Mouse (Mus musculus) midbrain, embryonic 12.5 days (tissue): ENCODE results near the gene Tmem170. TPM values are rescaled to one million over a fixed set of nuclear protein-coding genes. Genes with fewer than 3 reads are reported as not detected.

Experiments used
- ATAC-seq: fragments of 200-750 bp; cut with Nextera tagmentation; 2 replicates; pipeline ENCODE4 v1.8.0; 2017; ENCODE audit warnings: low read depth, moderate TSS enrichment, moderate library complexity; ENCODE audit not compliant: low FRiP score
- H3K27ac ChIP-seq: fragments of 300-500 bp; sonication (generic); replicated peaks from 2 replicates; pipeline ENCODE4 v1.5.1; 2016; ENCODE audit warnings: mild to moderate bottlenecking
- H3K27me3 ChIP-seq: fragments of 300-500 bp; sonication (generic); 2 replicates; pipeline ENCODE4 v1.6.1; 2016; ENCODE audit warnings: mild to moderate bottlenecking
- H3K36me3 ChIP-seq: fragments of 300-500 bp; sonication (generic); 2 replicates; pipeline ENCODE4 v1.6.1; 2016
- H3K4me1 ChIP-seq: fragments of 300-500 bp; sonication (generic); 2 replicates; pipeline ENCODE4 v1.6.1; 2016
- H3K4me2 ChIP-seq: fragments of 300-500 bp; sonication (generic); replicated peaks from 2 replicates; pipeline ENCODE4 v1.6.1; 2016; ENCODE audit warnings: mild to moderate bottlenecking, moderate library complexity
- H3K4me3 ChIP-seq: fragments of 300-500 bp; sonication (generic); 2 replicates; pipeline ENCODE4 v1.5.1; 2016; ENCODE audit warnings: mild to moderate bottlenecking
- H3K9ac ChIP-seq: fragments of 300-500 bp; sonication (generic); replicated peaks from 2 replicates; pipeline ENCODE4 v1.6.1; 2016; ENCODE audit warnings: mild to moderate bottlenecking, moderate library complexity
- H3K9me3 ChIP-seq: fragments of 300-500 bp; sonication (generic); 2 replicates; pipeline ENCODE4 v1.6.1; 2016; ENCODE audit warnings: mild to moderate bottlenecking
- WGBS: fragments of 180-500 bp; shearing (Covaris S2); methylation state at CpG from one replicate; pipeline ENCODE4 v1.1.7; 2016; 5-methylcytosine and 5-hydroxymethylcytosine counted together
- polyA plus RNA-seq: library from polyadenylated mRNA; unstranded; fragments of >200 nt; fragmentation: Nextera tagmentation; extraction: Ambion mirVana; gene quantifications from 2 replicates; pipeline ENCODE4 v1.2.1, GENCODE M21; 2016

Tmem170 gene
- polyA plus RNA-seq, 1 experiment from 2014 or later = 7.3 TPM

GRCm38 (mm10) chr8:111832983-111833382 is 43.6 kb downstream of the Tmem170 start:
- WGBS = 90% methylated on average over 5 of the region's 5 CpGs
- H3K4me2 ChIP-seq = no peak overlapping the region
- no peak overlapping the region for H3K27ac ChIP-seq
- no peak for ATAC-seq
- no peaks in the 10 kb centered on the region for H3K27me3 ChIP-seq
- H3K36me3 ChIP-seq = peaks cover 47% of the 10 kb centered on the region
- no peak overlapping the region for H3K9ac ChIP-seq
- H3K4me1 ChIP-seq = no peaks in the 10 kb centered on the region
- H3K4me3 ChIP-seq = no peak overlapping the region
- no peaks in the 10 kb centered on the region for H3K9me3 ChIP-seq

DNA sequence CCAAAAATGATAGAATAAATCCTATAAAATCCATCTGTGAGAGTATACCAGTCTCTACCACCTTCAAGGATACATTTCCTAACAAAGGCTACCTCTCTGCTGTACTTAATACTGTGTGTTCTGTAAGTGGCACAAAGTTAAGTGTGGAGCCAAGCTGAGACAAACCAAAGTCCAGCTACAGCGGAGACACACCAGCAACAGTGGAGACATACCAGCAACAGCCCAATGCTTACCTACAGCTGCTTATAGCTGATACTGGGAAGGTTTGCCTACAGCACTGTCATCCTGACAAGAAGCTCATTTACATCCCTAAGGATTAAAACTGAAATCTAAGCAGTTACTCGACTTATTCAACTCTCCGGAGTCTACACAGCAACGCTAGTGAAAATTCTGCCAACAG is 44.6 kb downstream of the Tmem170 start:
- H3K36me3 ChIP-seq = peaks cover 40% of the 10 kb centered on the region
- ATAC-seq = no peak
- no peak overlapping the region for H3K9ac ChIP-seq
- H3K9me3 ChIP-seq = no peaks in the 10 kb centered on the region
- H3K27ac ChIP-seq = no peak overlapping the region
- H3K4me1 ChIP-seq = no peaks in the 10 kb centered on the region
- H3K27me3 ChIP-seq = no peaks in the 10 kb centered on the region
- H3K4me3 ChIP-seq = no peak overlapping the region
- H3K4me2 ChIP-seq = no peak overlapping the region
- 87% methylated on average over 4 of the region's 4 CpGs for whole genome bisulfite sequencing

- no peaks in the 10 kb centered on the region for H3K27me3 ChIP-seq
- no peaks in the 10 kb centered on the region for H3K9me3 ChIP-seq
- H3K4me2 ChIP-seq = no peak overlapping the region
- no peak overlapping the region for H3K4me3 ChIP-seq
- H3K36me3 ChIP-seq = peaks cover 52% of the 10 kb centered on the region
- H3K27ac ChIP-seq = no peak overlapping the region
- no peak for ATAC-seq
- no peak overlapping the region for H3K9ac ChIP-seq
- no peaks in the 10 kb centered on the region for H3K4me1 ChIP-seq
- 86% methylated on average over 6 of the region's 6 CpGs for WGBS
Measured at GRCm38 (mm10) chr8:111828595-111828994, 48.0 kb downstream of the Tmem170 start.

- Histone ChIP-seq H3K36me3 (peaks cover 64% of the 10 kb centered on the region), H3K4me1 (no peaks in the 10 kb centered on the region), H3K27me3 (no peaks in the 10 kb centered on the region), H3K9me3 (no peaks in the 10 kb centered on the region), H3K4me2 (no peak overlapping the region), H3K4me3 (no peak overlapping the region), H3K27ac (no peak overlapping the region), H3K9ac (no peak overlapping the region)
- 73% methylated on average over 6 of the region's 6 CpGs for WGBS
- no peak for ATAC-seq
Measured at GRCm38 (mm10) chr8:111825219-111825618, 51.3 kb downstream of the Tmem170 start.

- Histone ChIP-seq H3K27ac (no peak overlapping the region), H3K4me2 (no peak overlapping the region), H3K4me1 (no peaks in the 10 kb centered on the region), H3K27me3 (no peaks in the 10 kb centered on the region), H3K9ac (no peak overlapping the region), H3K9me3 (no peaks in the 10 kb centered on the region), H3K36me3 (peaks cover 60% of the 10 kb centered on the region), H3K4me3 (no peak overlapping the region)
- WGBS = 96% methylated on average over 5 of the region's 5 CpGs
- ATAC-seq = no peak
Measured at GRCm38 (mm10) chr8:111824334-111824733, 52.2 kb downstream of the Tmem170 start.

GRCm38 (mm10) chr8:111821199-111821598 is 55.4 kb downstream of the Tmem170 start:
- Histone ChIP-seq H3K27ac (no peak overlapping the region), H3K36me3 (peaks cover 41% of the 10 kb centered on the region), H3K4me2 (no peak overlapping the region), H3K4me3 (no peak overlapping the region), H3K9me3 (no peaks in the 10 kb centered on the region), H3K4me1 (no peaks in the 10 kb centered on the region), H3K9ac (no peak overlapping the region), H3K27me3 (no peaks in the 10 kb centered on the region)
- ATAC-seq = no peak
- 96% methylated on average over 10 of the region's 10 CpGs for WGBS

GRCm38 (mm10) chr8:111820691-111821090 is 55.9 kb downstream of the Tmem170 start:
- no peak overlapping the region for H3K4me2 ChIP-seq
- no peak overlapping the region for H3K9ac ChIP-seq
- no peaks in the 10 kb centered on the region for H3K4me1 ChIP-seq
- no peak for ATAC-seq
- H3K9me3 ChIP-seq = no peaks in the 10 kb centered on the region
- H3K36me3 ChIP-seq = peaks cover 46% of the 10 kb centered on the region
- H3K27ac ChIP-seq = no peak overlapping the region
- H3K27me3 ChIP-seq = no peaks in the 10 kb centered on the region
- whole genome bisulfite sequencing = 89% methylated on average over 4 of the region's 4 CpGs
- H3K4me3 ChIP-seq = no peak overlapping the region

GRCm38 (mm10) chr8:111820018-111820417 is 56.5 kb downstream of the Tmem170 start:
- Histone ChIP-seq H3K4me2 (no peak overlapping the region), H3K4me3 (no peak overlapping the region), H3K9me3 (no peaks in the 10 kb centered on the region), H3K27me3 (no peaks in the 10 kb centered on the region), H3K9ac (no peak overlapping the region), H3K36me3 (peaks cover 50% of the 10 kb centered on the region), H3K4me1 (no peaks in the 10 kb centered on the region), H3K27ac (no peak overlapping the region)
- ATAC-seq = no peak
- WGBS = 88% methylated on average over 12 of the region's 12 CpGs

- Histone ChIP-seq H3K9ac (no peak overlapping the region), H3K9me3 (no peaks in the 10 kb centered on the region), H3K27me3 (no peaks in the 10 kb centered on the region), H3K4me2 (no peak overlapping the region), H3K36me3 (peaks cover 50% of the 10 kb centered on the region), H3K27ac (no peak overlapping the region), H3K4me1 (no peaks in the 10 kb centered on the region), H3K4me3 (no peak overlapping the region)
- ATAC-seq = no peak
- 96% methylated on average over 3 of the region's 3 CpGs for WGBS
Measured at GRCm38 (mm10) chr8:111818556-111818955, 58.0 kb downstream of the Tmem170 start.

DNA sequence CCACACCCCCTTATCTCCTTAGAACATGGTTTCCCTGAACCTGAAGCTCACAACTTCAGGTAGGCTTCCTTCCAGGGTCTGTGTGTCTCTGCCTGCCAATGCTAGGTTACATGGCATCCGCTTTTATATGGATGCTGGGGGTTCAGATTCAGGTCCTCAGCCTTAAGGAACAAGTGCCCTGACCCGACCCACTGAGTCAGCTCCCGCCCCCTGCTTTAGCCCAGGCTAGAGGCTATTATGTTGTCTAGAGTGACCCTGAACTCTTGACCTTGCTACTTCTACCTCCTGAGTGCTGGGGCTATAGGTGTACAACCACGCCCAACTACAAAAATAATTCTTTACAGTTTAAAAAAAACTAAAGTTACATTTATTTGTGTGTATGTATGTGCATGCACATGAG is 61.5 kb downstream of the Tmem170 start:
- H3K27ac ChIP-seq = no peak overlapping the region
- no peak for ATAC-seq
- peaks cover 23% of the 10 kb centered on the region; the same call in 1 of the 2 replicates for H3K36me3 ChIP-seq
- H3K4me1 ChIP-seq = no peaks in the 10 kb centered on the region
- H3K27me3 ChIP-seq = no peaks in the 10 kb centered on the region
- no peak overlapping the region for H3K9ac ChIP-seq
- whole genome bisulfite sequencing = 93% methylated on average over 4 of the region's 4 CpGs
- no peaks in the 10 kb centered on the region for H3K9me3 ChIP-seq
- no peak overlapping the region for H3K4me3 ChIP-seq
- H3K4me2 ChIP-seq = no peak overlapping the region

DNA sequence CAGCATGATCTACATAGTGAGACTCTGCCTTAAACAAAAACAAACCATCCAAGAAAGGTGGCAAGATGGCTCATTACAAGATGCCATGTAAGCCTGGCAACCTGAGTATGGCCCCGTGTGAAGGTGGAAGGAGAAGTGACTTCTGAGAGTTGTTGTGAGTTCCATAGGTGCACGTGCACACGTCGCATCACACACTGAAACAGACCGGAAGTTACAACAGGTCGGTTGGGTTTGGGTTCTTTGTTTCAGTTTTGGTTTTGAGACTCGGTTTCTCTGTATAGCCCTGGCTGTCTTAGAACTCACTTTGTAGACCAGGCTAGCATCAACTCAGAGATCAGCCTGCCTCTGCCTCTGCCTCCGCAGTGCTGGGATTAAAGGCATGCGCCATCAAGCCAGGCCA is 62.7 kb downstream of the Tmem170 start:
- Histone ChIP-seq H3K4me3 (no peak overlapping the region), H3K27me3 (no peaks in the 10 kb centered on the region), H3K9ac (no peak overlapping the region), H3K9me3 (no peaks in the 10 kb centered on the region), H3K4me2 (no peak overlapping the region), H3K27ac (no peak overlapping the region), H3K4me1 (no peaks in the 10 kb centered on the region), H3K36me3 (0 out of 2 replicates have a peak, but pooled peaks cover 19% of the 10 kb centered on the region)
- ATAC-seq = no peak
- WGBS = 93% methylated on average over 9 of the region's 9 CpGs
